Mouse (Mus musculus) liver, embryonic 14.5 days (tissue): ENCODE results near the gene Ttll8.

Source experiments
- CTCF ChIP-seq: IDR thresholded peaks from 2 replicates; pipeline ENCODE4 v1.5.1; 2016; ENCODE audit warnings: antibody characterized with exemption, low read depth, control low read depth
- EP300 ChIP-seq: IDR thresholded peaks from 2 replicates; pipeline ENCODE4 v1.6.1; 2016; ENCODE audit warnings: antibody characterized with exemption, low read depth

DNA sequence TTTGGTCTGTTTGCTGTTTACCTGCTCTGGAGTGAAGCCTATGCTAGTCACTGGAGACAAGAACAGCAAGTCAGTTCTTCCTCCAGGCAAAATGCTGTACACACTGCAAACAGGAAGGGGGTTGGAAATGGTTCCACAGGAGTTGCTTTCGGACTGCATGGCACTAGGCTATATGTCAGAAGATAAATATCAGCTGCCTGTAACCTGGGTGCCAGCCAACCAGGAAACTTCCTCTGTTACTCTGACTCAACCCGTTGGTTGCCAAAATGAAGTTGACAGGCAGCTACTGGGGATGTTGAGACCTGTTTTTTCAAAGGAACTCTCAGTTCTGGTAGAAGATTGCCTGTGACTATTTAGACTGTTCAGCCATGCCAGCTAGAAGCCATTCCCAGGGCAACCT is 35.0 kb upstream of the Ttll8 start:
- TF ChIP-seq CTCF (no peak), EP300 (no peak)
